Mouse (Mus musculus) CH12.LX (cell line): ENCODE measurements at regions not wholly inside any gene's neighbourhood (a gene's known extent, or its start where the extent isn't known, plus 50 kb on each side); places are given as distances from the start of the nearest gene placed in this dataset.

Experiments used
- DNase-seq: peaks from one replicate; pipeline ENCODE4 v3.0.0-alpha.2; 2013; ENCODE audit errors: extremely low read depth
- H3K27ac ChIP-seq: 2 replicates; pipeline ENCODE4 v1.5.1; 2012; ENCODE audit warnings: low read depth, mild to moderate bottlenecking, control low read depth, moderate library complexity; ENCODE audit not compliant: insufficient read depth
- H3K27me3 ChIP-seq: replicated peaks from 2 replicates; pipeline ENCODE3; 2012; ENCODE audit warnings: inconsistent platforms
- H3K36me3 ChIP-seq, 2 experiments: replicated peaks in 1 of 2; 2 replicates each; pipeline versions ENCODE3 to v1.6.1; 2012; ENCODE audit warnings: inconsistent platforms in 1 of 2, low read length in 1 of 2, mild to moderate bottlenecking in 1 of 2, mixed read lengths in 1 of 2, moderate library complexity in 1 of 2; ENCODE audit not compliant: control insufficient read depth in 1 of 2, insufficient read depth in 1 of 2
- H3K4me1 ChIP-seq, 2 experiments: 2 replicates each; pipeline ENCODE4 v1.6.1; 2012; ENCODE audit warnings: inconsistent platforms in 1 of 2, moderate library complexity in 1 of 2; ENCODE audit not compliant: insufficient read depth in 2 of 2, control insufficient read depth in 1 of 2
- H3K4me2 ChIP-seq: 2 replicates; pipeline ENCODE4 v1.6.1; 2012; ENCODE audit warnings: low read depth, mild to moderate bottlenecking, control low read depth; ENCODE audit not compliant: poor library complexity, insufficient read depth, severe bottlenecking
- H3K4me3 ChIP-seq, 3 experiments: fragments of 150-350 bp in 1 of 3; sonication (generic) in 1 of 3; replicated peaks in 1 of 3; 2 replicates each; pipeline versions ENCODE3 to v1.5.1; 2011 to 2012; ENCODE audit warnings: low read depth in 2 of 3, low read length in 2 of 3, mild to moderate bottlenecking in 2 of 3, moderate library complexity in 2 of 3, control low read depth in 1 of 3, improper control_type of control experiment in 1 of 3, inconsistent platforms in 1 of 3, mixed read lengths in 1 of 3; ENCODE audit not compliant: poor library complexity in 1 of 3
- H3K79me2 ChIP-seq: replicated peaks from 2 replicates; pipeline ENCODE4 v1.6.1; 2012; ENCODE audit warnings: mild to moderate bottlenecking, moderate library complexity; ENCODE audit not compliant: control insufficient read depth, poor library complexity, insufficient read depth, severe bottlenecking; ENCODE audit errors: extremely low read depth
- H3K9ac ChIP-seq: 2 replicates; pipeline ENCODE4 v1.6.1; 2012; ENCODE audit warnings: low read depth, mild to moderate bottlenecking, control low read depth, moderate library complexity; ENCODE audit not compliant: insufficient read depth
- H3K9me3 ChIP-seq: replicated peaks from 2 replicates; pipeline ENCODE3; 2012; ENCODE audit warnings: low read length, inconsistent platforms, mixed read lengths
- EP300 ChIP-seq: IDR thresholded peaks from 2 replicates; pipeline ENCODE4 v1.6.1; 2011; ENCODE audit warnings: low read length, improper control_type of control experiment
- ETS1 ChIP-seq: conservative IDR thresholded peaks from 2 replicates; pipeline ENCODE4 v1.6.1; 2012; ENCODE audit warnings: low read depth, mild to moderate bottlenecking, inconsistent platforms, low read length, improper control_type of control experiment, moderate library complexity
- GABPA ChIP-seq: IDR thresholded peaks from 2 replicates; pipeline ENCODE4 v1.6.1; 2012; ENCODE audit warnings: low read depth, low read length, improper control_type of control experiment, inconsistent platforms; ENCODE audit not compliant: insufficient replicate concordance
- JUND ChIP-seq: conservative IDR thresholded peaks from 2 replicates; pipeline ENCODE4 v1.6.1; 2011; ENCODE audit warnings: low read depth, low read length, improper control_type of control experiment
- RAD21 ChIP-seq: IDR thresholded peaks from 2 replicates; pipeline ENCODE4 v1.6.1; 2011; ENCODE audit warnings: low read depth, mild to moderate bottlenecking, low read length, improper control_type of control experiment, moderate library complexity
- ZKSCAN1 ChIP-seq: IDR thresholded peaks from 2 replicates; pipeline ENCODE4 v1.6.1; 2012; ENCODE audit warnings: low read depth, inconsistent platforms, low read length, improper control_type of control experiment, borderline replicate concordance
- dilution Hi-C: fragments of 300-500 bp; cut with MboI; formaldehyde crosslinking; loops from 2 replicates; pipeline ENCODE4 v1.14.3; 2020; ENCODE audit warnings: low sequenced_read_pairs; ENCODE audit not compliant: extremely low pct_unique_long_range_greater_than_20kb, extremely low pct_ligation_motif_present
- in situ Hi-C: fragments of 300-500 bp; cut with MboI; formaldehyde crosslinking; loops from 3 replicates; pipeline ENCODE4 v1.14.3; 2019; ENCODE audit warnings: low sequenced_read_pairs, low pct_ligation_motif_present, low pct_unique_long_range_greater_than_20kb, mixed read lengths

- H3K4me1 ChIP-seq = peaks cover 11 to 32% of the 10 kb centered on the region in 2 experiments
- no peaks in the 10 kb centered on the region for H3K9me3 ChIP-seq
- no peaks in the 10 kb centered on the region for H3K36me3 ChIP-seq
- dilution Hi-C loops = no loop called here
- H3K79me2 ChIP-seq = no peaks in the 10 kb centered on the region
- in situ Hi-C loops = no loop called here
- no peak overlapping the region for H3K4me2 ChIP-seq
- DNase-seq = no peak
- no peak overlapping the region for H3K9ac ChIP-seq
- H3K27me3 ChIP-seq = no peaks in the 10 kb centered on the region
- H3K4me3 ChIP-seq = no peak overlapping the region
- TF ChIP-seq GABPA = no peak
- no peak for TF ChIP-seq ETS1
- no peak for TF ChIP-seq ZKSCAN1
- TF ChIP-seq RAD21 = no peak
- TF ChIP-seq EP300 = no peak
- TF ChIP-seq JUND = no peak
- TF ChIP-seq, all 38 proteins: peak for 0
- H3K27ac ChIP-seq = no peak overlapping the region
Measured at GRCm38 (mm10) chr16:95773151-95773550, 71.3 kb downstream of the Ets2 start.
